Mouse (Mus musculus): Measurements from ENCODE around the gene Stat6.

The Stat6 gene

GRCm38 (mm10) chr10:127642772-127643552 is at the start of gene Stat6:
Gene Stat6 (plus strand): TSS chr10:127642986.
- DNase-seq, result peak; percentile 89

- DNase-seq, result no peak
Measured at GRCm38 (mm10) chr10:127594405-127594804, 48.4 kb upstream of the Stat6 start.

GRCm38 (mm10) chr10:127594930-127595715 is 47.7 kb upstream of the Stat6 start:
- peak; percentile 26 for DNase-seq

GRCm38 (mm10) chr10:127596321-127596941 is 46.4 kb upstream of the Stat6 start:
- DNase-seq, result no peak

- no peak for DNase-seq
Measured at GRCm38 (mm10) chr10:127597311-127597901, 45.4 kb upstream of the Stat6 start.

GRCm38 (mm10) chr10:127598607-127599006 is 44.2 kb upstream of the Stat6 start:
- DNase-seq, result no peak

- no peak for DNase-seq
Measured at GRCm38 (mm10) chr10:127599252-127599651, 43.5 kb upstream of the Stat6 start.

GRCm38 (mm10) chr10:127599779-127600541 is 42.8 kb upstream of the Stat6 start:
- no peak for DNase-seq

GRCm38 (mm10) chr10:127602194-127602593 is 40.6 kb upstream of the Stat6 start:
- no peak for DNase-seq

- no peak for DNase-seq
Measured at GRCm38 (mm10) chr10:127603437-127604371, 39.1 kb upstream of the Stat6 start.

- DNase-seq, result no peak
Measured at GRCm38 (mm10) chr10:127604465-127605250, 38.1 kb upstream of the Stat6 start.

- DNase-seq, result no peak
Measured at GRCm38 (mm10) chr10:127605251-127605547, 37.6 kb upstream of the Stat6 start.

GRCm38 (mm10) chr10:127605756-127606155 is 37.0 kb upstream of the Stat6 start:
- no peak for DNase-seq

GRCm38 (mm10) chr10:127607059-127607458 is 35.7 kb upstream of the Stat6 start:
- no peak for DNase-seq

- DNase-seq, result no peak
Measured at GRCm38 (mm10) chr10:127609415-127610065, 33.2 kb upstream of the Stat6 start.

- no peak for DNase-seq
Measured at GRCm38 (mm10) chr10:127610066-127610415, 32.7 kb upstream of the Stat6 start.

- DNase-seq, result no peak
Measured at GRCm38 (mm10) chr10:127612079-127612775, 30.6 kb upstream of the Stat6 start.

GRCm38 (mm10) chr10:127614236-127615033 is 28.4 kb upstream of the Stat6 start:
- DNase-seq, result no peak

- DNase-seq, result no peak
Measured at GRCm38 (mm10) chr10:127615034-127615374, 27.8 kb upstream of the Stat6 start.

Data from thymus, postnatal 14 days (tissue).